Mouse (Mus musculus) hindlimb bud, embryonic 11.5 days (tissue): ENCODE results near the gene Dnajc11.

ENCODE experiments used
- DNase-seq: peaks from one replicate; pipeline ENCODE4 v3.0.0-alpha.2; 2012; ENCODE audit warnings: low read depth, low spot score; ENCODE audit errors: extremely low spot score

Gene Dnajc11

DNA sequence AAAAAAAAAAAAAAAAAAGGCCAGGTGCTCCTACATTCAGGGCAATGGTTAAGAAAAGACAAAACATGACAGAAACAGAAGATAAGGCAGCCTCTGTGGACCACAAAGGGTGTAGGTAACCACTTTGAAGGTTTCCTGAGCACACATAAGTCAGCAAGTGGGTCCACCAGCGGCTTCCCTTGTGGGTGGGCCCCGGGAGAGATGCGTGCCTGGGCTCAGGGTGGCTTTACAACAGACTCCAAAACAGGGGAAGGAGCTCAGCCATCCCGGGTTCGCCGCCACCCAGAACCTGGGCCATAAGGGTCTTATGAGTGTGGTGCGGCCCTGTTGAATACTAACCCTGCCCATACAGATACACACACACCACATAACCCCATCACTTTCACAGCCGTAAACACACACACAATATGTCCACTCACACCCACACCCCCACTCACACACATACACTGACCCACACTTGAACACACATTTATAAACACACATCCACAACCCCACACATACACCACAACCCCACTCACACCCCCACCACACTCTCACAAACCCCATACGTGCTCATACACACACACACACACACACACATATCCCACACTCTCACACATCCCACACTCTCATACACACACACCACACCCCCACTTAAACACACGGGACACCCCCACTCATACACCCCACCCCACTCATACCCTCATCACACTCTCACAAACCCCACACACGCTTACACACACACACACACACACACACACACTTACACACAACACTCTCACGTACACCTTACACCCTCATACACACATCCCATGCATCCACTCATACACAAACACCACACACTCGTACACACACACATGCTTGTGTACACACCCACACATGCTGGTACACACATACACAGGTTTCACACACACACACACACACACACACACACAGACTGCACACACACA is 651 bp upstream of the Dnajc11 start:
- DNase-seq, result no peak

DNA sequence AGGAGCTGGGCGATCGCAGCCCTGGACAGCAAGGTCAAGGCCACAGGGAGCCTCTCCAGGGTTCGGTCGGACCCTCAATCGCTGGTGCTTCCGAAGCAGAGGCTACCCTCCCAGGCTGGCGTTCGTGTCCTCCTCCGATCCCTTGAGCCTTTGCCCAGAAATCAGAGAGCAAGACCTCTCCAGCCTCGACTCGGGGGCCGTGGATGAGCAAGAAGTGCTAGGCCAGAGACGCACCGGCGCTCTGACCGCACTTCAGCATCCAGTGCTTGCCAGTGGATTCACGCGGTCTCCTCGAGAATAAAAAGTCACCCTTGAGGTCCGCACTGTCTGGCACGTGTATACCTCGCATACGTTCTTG is 703 bp downstream of the Dnajc11 start:
- DNase-seq, result no peak

DNA sequence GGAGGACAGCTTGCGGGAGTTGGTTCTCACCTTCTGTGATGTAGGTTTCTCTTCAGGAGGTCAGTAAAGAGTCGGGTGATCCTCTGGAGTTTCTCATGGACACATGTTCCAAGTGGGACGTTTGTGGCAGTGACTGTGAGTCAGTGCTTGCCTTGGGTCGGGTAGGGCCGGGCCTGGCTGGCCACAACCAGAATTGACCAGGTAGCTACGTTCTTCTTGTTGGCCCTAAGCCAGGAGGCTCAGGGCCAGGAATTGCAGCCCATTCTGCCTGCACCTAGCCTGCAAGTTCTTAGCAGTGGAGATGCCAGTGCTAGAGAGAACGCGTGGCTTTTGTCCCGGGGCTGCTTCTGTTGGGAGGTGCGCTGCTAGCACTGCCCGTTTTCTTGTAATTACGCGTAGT is 4.0 kb downstream of the Dnajc11 start:
- DNase-seq, result no peak

DNA sequence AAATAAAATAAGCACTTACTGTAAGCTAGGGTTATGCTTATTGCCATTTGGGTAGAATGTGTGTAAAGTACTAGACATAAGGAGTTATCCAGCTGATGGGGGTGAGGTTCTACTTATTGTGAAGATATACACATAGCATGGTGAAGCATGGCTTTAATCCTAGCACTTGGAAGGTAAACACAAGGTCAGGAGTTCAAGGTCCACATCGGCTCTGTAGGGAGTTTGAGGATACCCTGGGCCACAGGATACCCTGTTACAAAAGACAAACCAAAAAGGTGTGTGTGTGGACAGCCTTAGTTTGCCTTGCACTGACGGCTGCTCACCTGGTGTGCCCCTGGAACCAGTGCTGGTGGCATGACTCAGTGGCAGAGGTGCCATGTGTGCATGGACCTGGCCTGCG is 4.6 kb downstream of the Dnajc11 start:
- no peak for DNase-seq

DNA sequence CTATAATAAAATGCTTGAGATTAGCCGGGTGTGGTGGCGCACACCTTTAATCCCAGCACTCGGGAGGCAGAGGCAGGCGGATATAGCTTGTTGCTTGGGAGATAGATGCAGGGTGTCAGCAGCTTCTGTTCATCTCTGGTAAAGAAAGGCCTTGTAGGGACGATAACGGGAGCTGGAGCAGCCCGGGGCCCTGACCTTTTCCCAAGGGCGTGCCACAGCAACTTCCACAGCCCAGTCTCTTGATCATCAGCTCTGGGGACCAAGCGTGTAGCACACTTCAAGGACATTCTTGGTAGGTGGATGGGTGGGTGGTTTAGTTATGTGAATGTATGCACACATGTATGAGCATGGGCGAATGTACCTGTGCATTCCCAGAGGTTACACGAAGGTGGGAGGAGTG is 12.7 kb downstream of the Dnajc11 start:
- no peak for DNase-seq

DNA sequence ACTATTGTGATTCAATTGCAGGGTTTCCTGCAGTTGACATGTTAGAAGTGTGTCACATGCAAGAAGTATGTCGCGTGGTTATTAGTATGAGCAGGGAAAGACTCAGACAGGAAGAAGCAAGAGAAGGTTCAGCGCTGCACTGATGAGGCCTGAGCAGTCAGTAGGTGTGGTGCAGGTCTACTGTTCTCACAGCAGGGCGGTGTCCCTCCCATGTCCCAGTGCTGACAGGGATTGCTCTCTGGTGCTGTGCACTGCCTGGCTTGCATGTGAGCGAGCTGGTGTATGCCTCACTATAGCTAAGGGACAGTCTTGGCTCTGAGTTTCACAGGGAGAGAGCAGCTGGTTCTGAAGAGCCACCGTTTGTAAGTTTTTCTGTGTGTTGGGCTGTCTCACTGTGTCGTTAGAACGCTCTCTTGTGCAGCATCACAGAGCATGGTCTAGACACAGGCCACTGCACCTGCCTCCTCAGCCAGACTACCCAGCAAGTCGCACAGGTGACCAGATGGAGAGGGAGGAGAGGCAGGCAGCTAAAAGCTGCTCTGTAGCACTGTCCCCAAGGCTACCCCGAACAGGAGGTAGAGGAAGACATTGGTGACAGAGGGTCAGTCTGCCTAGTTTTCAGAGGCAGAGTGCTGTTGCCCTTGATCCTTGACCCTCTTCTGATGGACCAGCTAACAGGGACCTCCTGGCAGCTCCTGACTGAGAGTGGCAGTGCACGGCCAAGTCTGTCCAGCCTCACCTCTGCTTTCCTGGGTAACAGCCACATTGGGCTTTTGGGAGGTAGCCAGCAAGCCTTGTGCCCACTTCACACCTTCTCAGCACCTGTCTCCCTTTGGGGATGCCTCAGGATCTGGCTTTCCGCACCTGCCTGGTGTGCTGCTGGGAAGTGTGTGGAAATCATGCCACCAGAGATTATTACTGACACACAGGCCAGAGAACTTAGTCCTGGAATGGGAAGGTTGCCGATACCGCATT is 15.3 kb downstream of the Dnajc11 start:
- DNase-seq, result no peak

DNA sequence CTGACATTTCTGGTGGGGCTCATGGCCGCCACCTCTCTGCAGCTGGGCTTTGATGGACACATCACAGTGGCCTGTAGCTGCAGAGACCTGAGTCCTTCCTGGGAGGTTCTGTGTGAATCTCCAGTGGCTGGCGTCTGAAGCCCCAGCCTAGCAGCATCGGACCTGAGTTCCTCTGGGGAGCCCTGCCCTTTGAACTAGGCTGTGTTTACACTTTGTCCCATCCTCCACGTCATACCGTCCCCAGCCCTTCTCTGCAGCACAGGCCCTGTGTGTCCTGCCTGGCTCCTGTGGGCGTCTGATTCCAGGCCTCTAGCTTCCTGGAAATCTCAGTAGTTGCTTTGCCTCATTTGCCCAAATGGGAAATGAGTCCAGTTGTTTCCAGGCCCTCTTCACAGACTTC is 19.7 kb downstream of the Dnajc11 start:
- no peak for DNase-seq

DNA sequence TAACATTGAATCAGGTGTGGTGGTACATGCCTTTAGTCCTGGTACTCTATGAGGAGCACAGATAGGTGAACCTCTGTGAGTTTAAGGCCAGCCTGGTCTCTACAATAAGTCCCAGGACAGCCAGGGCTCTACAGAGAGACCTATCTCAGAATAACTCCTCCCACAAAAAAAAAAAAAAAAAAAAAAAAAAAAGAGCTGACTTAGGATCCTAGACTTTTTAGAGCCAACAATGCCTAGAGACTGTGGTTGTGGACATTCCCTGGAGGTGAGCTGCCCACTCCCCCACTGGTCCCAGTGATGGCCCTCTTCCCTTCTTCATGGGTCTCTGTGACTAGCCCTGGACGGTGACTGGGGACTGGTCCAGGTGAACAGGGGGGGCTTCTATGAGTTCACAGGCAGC is 22.3 kb downstream of the Dnajc11 start:
- DNase-seq, result no peak

DNA sequence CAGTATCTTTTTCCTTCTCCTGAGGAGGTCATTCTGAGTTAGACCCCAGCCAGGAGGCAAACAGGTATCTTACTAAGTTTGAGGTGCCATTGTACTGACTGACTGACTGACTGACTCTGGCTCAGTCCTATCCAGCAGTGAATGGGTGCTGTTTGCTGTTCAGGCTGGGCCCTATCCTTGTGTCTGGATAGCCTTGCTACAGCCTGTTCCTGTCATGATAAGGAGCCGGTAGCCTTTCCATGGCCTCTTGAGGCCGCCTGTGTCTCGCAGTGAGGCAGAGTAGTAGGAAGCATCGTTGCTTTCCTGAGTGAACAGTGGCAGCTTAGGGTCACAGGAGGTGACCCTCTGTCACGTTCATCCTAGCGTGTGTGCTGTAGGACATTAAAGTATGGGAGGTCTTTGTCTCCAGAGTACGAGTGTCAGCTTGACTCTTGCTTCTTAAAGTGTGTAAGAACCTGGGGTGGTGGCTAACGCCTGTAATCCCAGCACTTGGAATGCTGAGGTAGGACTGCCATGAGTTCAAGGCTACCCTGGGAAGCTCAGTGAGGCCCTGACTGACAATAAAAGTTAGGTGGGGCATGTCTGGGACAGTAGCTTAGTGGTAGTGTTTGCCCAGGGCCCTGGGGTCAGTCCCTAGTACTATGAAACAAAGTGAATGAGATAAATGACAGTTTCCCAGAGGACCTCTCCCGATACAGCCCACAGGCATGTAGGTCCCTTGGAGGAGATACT is 24.3 kb downstream of the Dnajc11 start:
- no peak for DNase-seq

DNA sequence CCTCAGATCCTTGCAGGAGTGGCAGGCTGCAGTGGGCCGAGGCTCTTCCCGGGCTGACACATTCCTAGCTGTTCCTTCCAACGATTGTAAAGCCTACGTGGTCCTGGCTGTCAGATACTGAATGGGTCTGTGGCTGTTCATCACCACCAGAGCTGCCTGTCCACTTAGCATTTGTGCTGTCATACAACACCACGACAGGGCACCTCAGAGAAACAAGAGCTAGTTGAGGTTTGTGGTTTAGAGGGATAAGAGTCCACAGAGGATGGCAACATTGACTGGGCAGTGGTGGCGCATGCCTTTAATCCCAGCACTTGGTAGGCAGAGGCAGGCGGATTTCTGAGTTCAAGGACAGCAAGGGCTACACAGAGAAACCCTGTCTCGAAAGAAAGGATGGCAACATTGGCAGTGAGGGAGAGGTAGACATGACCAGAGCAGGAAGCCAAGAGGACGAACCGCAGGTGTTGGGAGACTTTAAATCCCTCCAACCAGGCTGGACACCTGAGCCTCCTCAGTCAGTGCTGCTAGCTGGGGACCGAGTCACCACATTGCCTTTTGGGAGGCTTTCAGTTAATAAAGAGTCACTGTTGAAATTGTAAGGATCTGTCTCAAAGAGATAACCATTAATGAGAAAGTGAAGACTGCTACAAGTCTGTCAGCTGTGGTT is 26.5 kb downstream of the Dnajc11 start:
- DNase-seq, result no peak

DNA sequence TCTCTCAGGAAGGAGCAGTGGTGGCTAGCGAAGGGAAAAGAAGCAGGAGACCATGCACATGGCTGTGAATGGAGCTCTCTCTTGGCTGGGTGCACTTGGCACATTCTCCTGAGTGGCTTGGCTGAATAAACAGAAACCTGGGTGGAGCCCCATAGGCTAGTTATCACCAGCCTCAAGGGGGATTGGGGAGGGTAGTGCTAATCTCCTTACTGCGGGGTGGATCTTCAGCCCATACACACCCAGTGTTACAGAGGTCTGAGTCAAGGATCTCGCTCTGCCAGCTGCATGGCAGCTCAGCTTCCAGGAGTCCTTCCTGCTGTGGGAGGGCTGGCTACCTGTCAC is 27.0 kb downstream of the Dnajc11 start:
- no peak for DNase-seq

DNA sequence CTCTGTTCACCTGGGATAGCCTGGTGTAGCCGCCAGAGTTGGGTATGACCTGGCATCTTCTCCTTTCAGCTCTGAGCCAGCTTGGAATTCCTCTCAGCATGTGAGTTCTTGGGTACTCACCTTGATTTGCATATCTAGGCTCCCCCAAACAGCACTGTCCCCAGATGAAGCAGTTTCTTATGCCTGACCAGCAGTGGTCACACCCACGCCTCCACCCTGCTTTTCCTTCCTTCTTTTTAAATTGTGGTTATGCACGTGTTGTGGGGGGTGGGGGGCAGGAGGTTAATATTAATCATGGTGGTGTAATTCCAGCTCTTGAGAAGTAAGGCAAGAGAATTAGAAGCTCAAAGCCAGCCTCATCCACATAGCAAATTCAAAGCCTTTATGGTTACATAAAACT is 29.3 kb downstream of the Dnajc11 start:
- no peak for DNase-seq

DNA sequence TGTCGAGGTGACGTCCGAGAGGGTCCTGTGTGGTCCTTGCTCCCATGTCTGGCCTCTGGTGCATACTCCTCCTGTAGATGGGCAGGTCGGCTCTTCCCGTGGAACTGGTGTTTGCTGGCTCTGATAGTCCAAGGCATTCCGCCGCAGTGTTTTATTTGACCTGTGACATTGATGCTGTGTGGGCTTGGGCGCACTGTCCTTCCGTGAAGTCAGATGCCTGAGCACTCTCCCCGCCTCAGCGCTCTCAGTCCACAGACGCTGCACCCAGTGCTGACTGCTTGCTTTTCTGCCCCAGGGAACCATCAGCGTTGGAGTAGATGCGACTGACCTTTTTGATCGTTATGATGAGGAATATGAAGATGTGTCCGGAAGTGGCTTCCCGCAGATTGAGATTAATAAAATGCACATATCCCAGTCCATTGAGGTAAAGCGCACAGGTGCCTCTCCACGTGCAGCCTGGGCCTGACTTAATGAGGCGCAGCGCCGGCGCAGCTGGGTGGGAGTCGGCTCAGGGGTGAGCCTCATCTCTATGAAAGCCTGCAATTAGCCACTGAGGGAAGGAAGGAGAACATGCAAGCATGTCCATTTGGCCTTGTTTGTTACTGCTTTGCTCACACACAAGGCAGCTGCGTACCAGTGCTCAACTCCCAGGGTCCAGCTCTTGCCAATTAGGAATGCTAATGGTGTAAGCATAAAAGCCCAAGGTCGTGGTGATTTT is 34.9 kb downstream of the Dnajc11 start:
- DNase-seq, result no peak

DNA sequence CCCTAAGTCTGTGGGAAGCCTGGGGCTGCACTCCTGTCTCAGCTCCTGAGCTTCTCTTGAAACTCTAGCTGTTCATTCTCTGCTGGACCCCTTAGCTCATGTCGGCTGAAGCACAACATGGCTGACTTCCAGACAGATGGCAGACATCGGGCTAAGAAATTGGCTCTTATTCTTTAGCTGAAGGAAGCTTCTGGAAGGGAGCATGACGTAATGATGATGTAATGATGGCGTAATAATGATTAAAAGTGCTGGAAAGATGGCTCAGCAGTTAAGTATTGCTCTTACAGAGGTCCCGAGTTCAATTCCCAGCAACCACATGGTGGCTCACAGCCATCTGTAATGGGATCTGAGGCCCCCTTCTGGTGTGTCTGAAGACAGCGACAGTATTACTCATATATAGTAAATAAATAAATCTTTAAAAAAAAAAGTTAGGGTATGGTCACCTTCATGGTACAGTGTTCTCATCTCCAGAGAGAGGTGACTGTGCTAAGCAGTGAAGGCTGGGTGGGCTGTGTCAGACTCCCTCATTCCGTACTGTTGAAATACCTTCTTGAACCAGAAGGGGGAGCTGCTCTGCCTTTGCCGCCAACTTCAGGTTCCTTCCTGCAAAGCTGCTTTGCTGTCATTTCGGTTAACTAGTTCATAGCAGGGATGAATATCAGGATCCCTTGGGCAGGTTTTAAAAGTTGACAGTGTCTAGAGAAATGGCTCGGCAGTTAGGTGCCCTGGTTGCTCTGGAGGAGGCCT is 38.9 kb downstream of the Dnajc11 start:
- no peak for DNase-seq

DNA sequence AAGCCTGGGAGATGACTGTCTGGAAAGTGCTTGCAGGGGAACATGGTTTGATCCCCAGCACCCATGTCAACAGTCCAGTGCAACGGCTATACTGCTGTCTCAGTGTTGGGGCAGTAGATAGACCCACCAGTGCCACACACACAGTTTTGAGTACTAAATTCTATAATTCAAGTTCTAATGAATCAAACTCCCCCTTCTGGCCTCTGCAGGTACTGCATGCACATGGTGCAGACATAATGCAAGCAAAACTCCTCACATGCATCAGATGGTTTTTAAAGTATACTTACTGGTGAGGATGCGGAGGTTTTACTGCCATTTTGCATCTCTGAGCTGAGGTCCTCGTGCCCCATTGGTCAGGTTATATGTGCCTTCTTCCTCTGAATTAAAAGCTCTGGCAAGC is 42.0 kb downstream of the Dnajc11 start:
- no peak for DNase-seq

DNA sequence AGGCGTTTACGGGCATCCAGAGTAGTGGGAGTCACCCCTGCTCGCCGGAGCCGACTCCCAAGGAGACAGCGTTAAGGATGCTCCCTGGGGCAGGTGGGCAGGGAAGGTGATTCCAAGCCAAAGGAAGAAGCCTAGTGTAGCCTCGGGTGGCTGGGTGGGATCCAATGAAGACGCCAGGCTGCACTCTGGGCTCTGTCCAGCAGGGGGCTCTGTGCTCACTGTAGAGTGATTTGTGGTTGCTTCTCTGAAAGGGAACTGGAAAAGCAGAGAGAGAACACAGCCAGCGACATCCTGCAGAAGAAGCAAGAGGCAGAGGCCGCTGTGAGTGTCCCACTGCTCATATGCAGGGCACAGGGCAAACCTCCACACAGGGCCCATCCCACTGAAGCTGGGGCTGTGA is 44.3 kb downstream of the Dnajc11 start:
- no peak for DNase-seq

DNA sequence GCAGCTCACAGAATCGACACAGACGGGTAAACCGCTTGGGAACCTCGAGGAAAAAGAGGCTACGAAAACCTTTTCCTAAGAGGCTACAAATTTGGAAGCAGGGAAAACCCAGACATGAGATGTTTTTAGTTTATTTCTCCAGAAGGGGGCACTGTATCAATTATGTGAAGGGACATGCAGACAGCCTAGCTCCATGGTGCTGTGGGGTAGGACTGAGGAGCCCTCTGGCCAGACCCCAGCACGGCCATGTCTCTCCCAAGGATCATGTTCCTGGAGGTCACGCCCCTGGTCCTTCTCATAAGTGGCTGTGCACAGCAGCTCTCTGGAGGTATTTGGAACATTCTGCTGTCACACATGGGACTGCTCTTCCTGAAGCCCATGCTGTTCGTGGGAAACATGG is 47.2 kb downstream of the Dnajc11 start:
- no peak for DNase-seq

DNA sequence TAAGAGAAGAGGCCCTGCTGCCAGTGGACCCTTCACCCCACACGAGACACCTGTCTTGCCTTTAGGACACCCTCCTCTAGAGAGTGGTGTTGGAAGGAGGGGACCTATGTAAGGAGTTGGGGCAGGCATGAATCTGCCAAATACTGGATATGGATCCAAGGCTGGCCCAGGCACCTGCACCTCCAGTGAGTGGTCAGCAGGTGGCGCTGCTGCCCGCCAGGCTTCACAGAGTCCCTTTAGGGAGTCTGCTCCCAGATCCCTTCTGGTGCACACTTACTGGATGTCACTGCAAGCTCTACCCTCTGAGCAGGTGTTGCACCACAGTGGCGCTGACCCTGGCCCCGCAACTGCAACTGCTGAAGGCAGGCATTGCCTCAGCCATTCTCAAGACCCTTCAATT is 47.9 kb downstream of the Dnajc11 start:
- no peak for DNase-seq

DNA sequence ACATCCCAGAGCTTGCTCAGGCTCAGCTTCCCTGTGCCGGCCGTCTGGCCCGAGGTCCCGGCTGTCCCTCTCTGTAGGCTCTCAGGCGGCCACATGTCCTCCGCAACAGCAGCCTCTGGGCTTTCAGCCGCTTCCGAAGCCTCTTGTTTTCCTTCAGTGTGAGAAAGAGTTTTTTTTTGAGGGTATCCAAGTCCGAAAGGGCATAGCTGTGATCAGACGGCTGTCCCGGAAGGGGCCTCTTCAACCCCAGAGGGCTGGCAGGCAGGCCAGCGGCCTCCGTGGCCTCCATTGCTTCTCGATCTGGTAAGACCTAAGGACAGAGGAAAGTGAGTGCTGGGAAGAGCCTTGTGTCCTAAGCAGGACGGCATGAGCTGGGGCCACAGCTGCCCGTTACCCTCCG is 49.6 kb downstream of the Dnajc11 start:
- DNase-seq, result no peak

DNA sequence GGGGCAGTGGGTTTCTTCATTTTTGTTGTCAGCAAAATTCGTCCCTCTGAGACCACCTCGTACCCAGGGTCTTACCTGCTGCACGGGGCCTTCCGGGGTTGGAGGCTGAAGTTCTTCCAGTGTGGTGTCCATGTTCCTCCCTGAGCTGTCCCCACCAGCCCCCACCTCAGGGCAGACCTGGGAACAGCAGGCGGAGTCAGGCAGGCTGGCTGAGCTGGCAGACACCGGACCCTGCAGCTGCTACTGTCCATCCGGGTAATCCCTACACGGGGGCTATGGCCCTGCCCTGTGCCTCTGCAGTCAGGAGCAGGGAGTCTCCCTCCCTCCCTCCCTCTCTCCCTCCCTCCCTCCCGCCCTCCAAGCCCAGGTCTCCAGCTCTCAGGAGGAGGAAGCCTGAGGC is 50.1 kb downstream of the Dnajc11 start:
- no peak for DNase-seq
